Mouse (Mus musculus) MEL (cell line): ENCODE data around the gene Ptpdc1. TPM values are rescaled to one million over a fixed set of nuclear protein-coding genes. Genes with fewer than 3 reads are reported as not detected.

ENCODE experiments used
- DNase-seq: peaks from one replicate; pipeline ENCODE4 v3.0.0; 2011; ENCODE audit warnings: low read depth, low spot score
- H3K27ac ChIP-seq: 2 replicates; pipeline ENCODE4 v1.5.1; 2012; ENCODE audit warnings: low read depth, mild to moderate bottlenecking, control low read depth, low read length, moderate library complexity; ENCODE audit not compliant: control insufficient read depth
- H3K27me3 ChIP-seq, 2 experiments: fragments of 150-350 bp in 1 of 2; sonication (generic) in 1 of 2; 2 replicates each; pipeline ENCODE4 v1.6.1; 2012; ENCODE audit warnings: low read length in 2 of 2, mild to moderate bottlenecking in 2 of 2, improper control_type of control experiment in 1 of 2, moderate library complexity in 1 of 2; ENCODE audit not compliant: insufficient read depth in 2 of 2, control insufficient read depth in 1 of 2
- H3K36me3 ChIP-seq, 2 experiments: 2 replicates each; pipeline ENCODE4 v1.6.1; 2012 to 2014; ENCODE audit warnings: low read length in 2 of 2, improper control_type of control experiment in 1 of 2, inconsistent platforms in 1 of 2, mild to moderate bottlenecking in 1 of 2; ENCODE audit not compliant: insufficient read depth in 2 of 2, control insufficient read depth in 1 of 2
- H3K4me1 ChIP-seq, 2 experiments: fragments of 150-350 bp in 1 of 2; sonication (generic) in 1 of 2; 2 replicates each; pipeline ENCODE4 v1.6.1; 2012; ENCODE audit warnings: low read length in 2 of 2, improper control_type of control experiment in 1 of 2, mild to moderate bottlenecking in 1 of 2; ENCODE audit not compliant: insufficient read depth in 2 of 2, control insufficient read depth in 1 of 2
- H3K4me3 ChIP-seq, 2 experiments: fragments of 150-350 bp in 1 of 2; sonication (generic) in 1 of 2; 2 replicates each; pipeline ENCODE4 v1.5.1; 2012; ENCODE audit warnings: low read depth in 2 of 2, low read length in 2 of 2, mild to moderate bottlenecking in 2 of 2, moderate library complexity in 2 of 2, control low read depth in 1 of 2, improper control_type of control experiment in 1 of 2; ENCODE audit not compliant: control insufficient read depth in 1 of 2, insufficient read depth in 1 of 2
- H3K79me2 ChIP-seq: 2 replicates; pipeline ENCODE4 v1.6.1; 2012; ENCODE audit warnings: mild to moderate bottlenecking, low read length, moderate library complexity; ENCODE audit not compliant: control insufficient read depth, poor library complexity, insufficient read depth
- H3K9ac ChIP-seq: 2 replicates; pipeline ENCODE4 v1.6.1; 2012; ENCODE audit warnings: low read depth, mild to moderate bottlenecking, control low read depth, low read length, moderate library complexity; ENCODE audit not compliant: control insufficient read depth, poor library complexity, severe bottlenecking
- H3K9me3 ChIP-seq: fragments of 150-350 bp; sonication (generic); replicated peaks from 2 replicates; pipeline ENCODE4 v1.6.1; 2012; ENCODE audit warnings: mild to moderate bottlenecking, low read length, improper control_type of control experiment, moderate library complexity; ENCODE audit not compliant: insufficient read depth
- BHLHE40 ChIP-seq: IDR thresholded peaks from 2 replicates; pipeline ENCODE4 v1.6.1; 2012; ENCODE audit warnings: low read depth, mild to moderate bottlenecking, inconsistent platforms, low read length, improper control_type of control experiment, borderline replicate concordance
- CHD1 ChIP-seq: IDR thresholded peaks from 2 replicates; pipeline ENCODE4 v1.6.1; 2012; ENCODE audit warnings: low read depth, mild to moderate bottlenecking, inconsistent platforms, low read length, improper control_type of control experiment
- CHD2 ChIP-seq: IDR thresholded peaks from 2 replicates; pipeline ENCODE4 v1.6.1; 2011; ENCODE audit warnings: low read length, improper control_type of control experiment
- CTCF ChIP-seq, 3 experiments: IDR thresholded peaks in 2 of 3; conservative IDR thresholded peaks in 1 of 3; 2 replicates each; pipeline ENCODE4 v1.5.1; 2011 to 2012; ENCODE audit warnings: low read length in 3 of 3, low read depth in 2 of 3, mild to moderate bottlenecking in 2 of 3, improper control_type of control experiment in 1 of 3, inconsistent platforms in 1 of 3, mixed read lengths in 1 of 3, moderate library complexity in 1 of 3; ENCODE audit not compliant: control insufficient read depth in 1 of 3, insufficient read depth in 1 of 3, poor library complexity in 1 of 3, severe bottlenecking in 1 of 3
- ELF1 ChIP-seq: IDR thresholded peaks from 2 replicates; pipeline ENCODE4 v1.6.1; 2014; ENCODE audit warnings: low read depth, mild to moderate bottlenecking, inconsistent platforms, low read length, improper control_type of control experiment, moderate library complexity
- GATA1 ChIP-seq: IDR thresholded peaks from 2 replicates; pipeline ENCODE4 v1.6.1; 2011; ENCODE audit warnings: low read depth, low read length, improper control_type of control experiment
- HCFC1 ChIP-seq: IDR thresholded peaks from 2 replicates; pipeline ENCODE4 v1.6.1; 2012; ENCODE audit warnings: low read depth, mild to moderate bottlenecking, inconsistent platforms, low read length, improper control_type of control experiment, moderate library complexity
- KAT2A ChIP-seq: conservative IDR thresholded peaks from 2 replicates; pipeline ENCODE4 v1.6.1; 2012; ENCODE audit warnings: low read depth, low read length, improper control_type of control experiment, inconsistent platforms
- MAZ ChIP-seq: IDR thresholded peaks from 2 replicates; pipeline ENCODE4 v1.6.1; 2012; ENCODE audit warnings: low read depth, mild to moderate bottlenecking, inconsistent platforms, low read length, improper control_type of control experiment
- MXI1 ChIP-seq: IDR thresholded peaks from 2 replicates; pipeline ENCODE4 v1.6.1; 2011; ENCODE audit warnings: mild to moderate bottlenecking, low read depth, low read length, improper control_type of control experiment
- MYB ChIP-seq: IDR thresholded peaks from 2 replicates; pipeline ENCODE4 v1.6.1; 2011; ENCODE audit warnings: mild to moderate bottlenecking, low read depth, low read length, improper control_type of control experiment
- MYC ChIP-seq: IDR thresholded peaks from 2 replicates; pipeline ENCODE4 v1.6.1; 2011; ENCODE audit warnings: low read depth, mild to moderate bottlenecking, low read length, improper control_type of control experiment, moderate library complexity
- NELFE ChIP-seq: IDR thresholded peaks from 2 replicates; pipeline ENCODE4 v1.6.1; 2011; ENCODE audit warnings: low read depth, low read length, improper control_type of control experiment
- POLR2A ChIP-seq, 2 experiments: IDR thresholded peaks; 2 replicates each; pipeline ENCODE4 v1.6.1; 2011 to 2012; ENCODE audit warnings: low read length in 2 of 2, mild to moderate bottlenecking in 2 of 2, control low read depth in 1 of 2, improper control_type of control experiment in 1 of 2, low read depth in 1 of 2, moderate library complexity in 1 of 2; ENCODE audit not compliant: control insufficient read depth in 1 of 2, insufficient read depth in 1 of 2, poor library complexity in 1 of 2
- POLR2AphosphoS2 ChIP-seq: IDR thresholded peaks from 2 replicates; pipeline ENCODE4 v1.6.1; 2011; ENCODE audit warnings: low read length, improper control_type of control experiment
- POLR2AphosphoS5 ChIP-seq: IDR thresholded peaks from 2 replicates; pipeline ENCODE4 v1.6.1; 2012; ENCODE audit warnings: low read depth, borderline replicate concordance, mild to moderate bottlenecking, inconsistent platforms, low read length, moderate library complexity, mixed read lengths
- RAD21 ChIP-seq: IDR thresholded peaks from 2 replicates; pipeline ENCODE4 v1.6.1; 2011; ENCODE audit warnings: mild to moderate bottlenecking, low read depth, low read length, improper control_type of control experiment
- RCOR1 ChIP-seq: IDR thresholded peaks from 2 replicates; pipeline ENCODE4 v1.6.1; 2012; ENCODE audit warnings: low read depth, mild to moderate bottlenecking, inconsistent platforms, low read length, improper control_type of control experiment
- TCF12 ChIP-seq: IDR thresholded peaks from 2 replicates; pipeline ENCODE4 v1.6.1; 2014; ENCODE audit warnings: low read depth, mild to moderate bottlenecking, inconsistent platforms, low read length, improper control_type of control experiment, moderate library complexity
- ZC3H11A ChIP-seq: IDR thresholded peaks from 2 replicates; pipeline ENCODE4 v1.6.1; 2012; ENCODE audit warnings: low read depth, mild to moderate bottlenecking, inconsistent platforms, low read length, improper control_type of control experiment
- ZKSCAN1 ChIP-seq: IDR thresholded peaks from 2 replicates; pipeline ENCODE4 v1.6.1; 2012; ENCODE audit warnings: low read depth, mild to moderate bottlenecking, inconsistent platforms, low read length, improper control_type of control experiment, moderate library complexity
- ZMIZ1 ChIP-seq: IDR thresholded peaks from 2 replicates; pipeline ENCODE4 v1.6.1; 2012; ENCODE audit warnings: low read depth, mild to moderate bottlenecking, inconsistent platforms, low read length, improper control_type of control experiment, moderate library complexity
- polyA plus RNA-seq, 2 experiments: library from polyadenylated mRNA; stranded (reverse) in 1 of 2; unstranded in 1 of 2; fragments of >175 nt in 1 of 2; fragments of >200 nt in 1 of 2; gene quantifications; 2 replicates each; pipeline versions ENCODE4 v1.2.1 to v1.2.4; 2012; ENCODE audit warnings: low replicate concordance in 2 of 2, low read depth in 1 of 2; ENCODE audit not compliant: insufficient read length in 2 of 2, insufficient read depth in 1 of 2, missing spikeins in 1 of 2
- total RNA-seq: library from RNA; depleted of rRNA; stranded (reverse); fragments of 300-350 nt; gene quantifications from 2 replicates; pipeline ENCODE4 v1.2.3, GENCODE M21; 2012

The Ptpdc1 gene
- total and polyA plus RNA-seq, 3 experiments, result 3.3 to 7.6 TPM; not detected in 1

GRCm38 (mm10) chr13:48604591-48604990, 20.9 kb downstream of the Ptpdc1 start:
- Histone ChIP-seq H3K79me2 (no peaks in the 10 kb centered on the region), H3K4me1 (peaks cover 0 to 2% of the 10 kb centered on the region in 2 experiments; a peak in 1 of 4 replicates), H3K36me3 (peaks cover 0 to 3% of the 10 kb centered on the region in 2 experiments; a peak in 2 of 4 replicates), H3K9me3 (no peaks in the 10 kb centered on the region), H3K27me3 (no peaks in the 10 kb centered on the region), H3K9ac (no peak overlapping the region), H3K4me3 (no peak overlapping the region), H3K27ac (no peak overlapping the region)
- DNase-seq, result no peak
- TF ChIP-seq MYB, result no peak

GRCm38 (mm10) chr13:48603296-48603695, 22.2 kb downstream of the Ptpdc1 start:
- H3K4me3 ChIP-seq, result no peak overlapping the region
- H3K27me3 ChIP-seq, result no peaks in the 10 kb centered on the region
- H3K36me3 ChIP-seq, result peaks cover 0 to 3% of the 10 kb centered on the region in 2 experiments; a peak in 2 of 4 replicates
- H3K79me2 ChIP-seq, result no peaks in the 10 kb centered on the region
- no peak for DNase-seq
- H3K9ac ChIP-seq, result no peak overlapping the region
- peaks cover 0 to 1% of the 10 kb centered on the region in 2 experiments; a peak in 1 of 4 replicates for H3K4me1 ChIP-seq
- TF ChIP-seq CTCF (IDR thresholded peaks at IDR 0.05 in 2 of 3, conservative IDR thresholded peaks at IDR 0.05 in 1 of 3; ENCODE audit: control insufficient read depth in 1 of 3, insufficient read depth in 1 of 3, low read depth in 2 of 3, low read length in 3 of 3, poor library complexity in 1 of 3, severe bottlenecking in 1 of 3) (no peak), TCF12 (no peak), POLR2AphosphoS2 (no peak), KAT2A (no peak), MYB (no peak), GATA1 (no peak), ZC3H11A (no peak), ELF1 (no peak), CHD1 (no peak), BHLHE40 (no peak), MAZ (no peak), HCFC1 (no peak), MXI1 (no peak), ZKSCAN1 (no peak), RCOR1 (no peak), POLR2AphosphoS5 (no peak)
- TF ChIP-seq, all 39 proteins: peak for 0
- no peaks in the 10 kb centered on the region for H3K9me3 ChIP-seq
- no peak overlapping the region for H3K27ac ChIP-seq

- no peak for DNase-seq
- H3K4me1 ChIP-seq, result no peaks in the 10 kb centered on the region
- no peak overlapping the region for H3K9ac ChIP-seq
- no peaks in the 10 kb centered on the region for H3K9me3 ChIP-seq
- no peaks in the 10 kb centered on the region for H3K27me3 ChIP-seq
- H3K79me2 ChIP-seq, result no peaks in the 10 kb centered on the region
- TF ChIP-seq RAD21, result no peak
- no peak for TF ChIP-seq MYC
- TF ChIP-seq MXI1, result no peak
- TF ChIP-seq NELFE, result no peak
- no peak for TF ChIP-seq ZMIZ1
- TF ChIP-seq POLR2A (IDR thresholded peaks at IDR 0.05; ENCODE audit: control insufficient read depth in 1 of 2, insufficient read depth in 1 of 2, low read depth in 1 of 2, low read length in 2 of 2, poor library complexity in 1 of 2), result no peak
- TF ChIP-seq CHD2, result no peak
- no peak for TF ChIP-seq ZC3H11A
- no peaks in the 10 kb centered on the region for H3K36me3 ChIP-seq
- no peak overlapping the region for H3K27ac ChIP-seq
- no peak overlapping the region for H3K4me3 ChIP-seq
These were observed 30.9 kb downstream of the Ptpdc1 start for GRCm38 (mm10) chr13:48594605-48595004.
